Mouse (Mus musculus): Measurements from ENCODE around the gene Hist1h2ac.

GRCm38 (mm10) chr13:23729192-23729525 lies 45.4 kb upstream of the Hist1h2ac start:
- no peak for TF ChIP-seq CTCF (IDR thresholded peaks at IDR 0.05; ENCODE audit: control insufficient read depth, insufficient read depth, insufficient replicate concordance, low read depth, low read length)
- no peak for TF ChIP-seq POLR2A (IDR thresholded peaks at IDR 0.05; ENCODE audit: control insufficient read depth, low read depth, low read length)

Data from testis, adult 2 months (tissue).